Mouse (Mus musculus) neural tube, embryonic 13.5 days (tissue): ENCODE data around the gene Col6a3. TPM values are rescaled to one million over a fixed set of nuclear protein-coding genes. Genes with fewer than 3 reads are reported as not detected.

Experiments
- polyA plus RNA-seq: library from polyadenylated mRNA; unstranded; fragments of >200 nt; fragmentation: Nextera tagmentation; extraction: Ambion mirVana; gene quantifications from 2 replicates; pipeline ENCODE4 v1.2.1, GENCODE M21; 2015

Gene Col6a3
- polyA plus RNA-seq, 1 experiment from 2014 or later: 11.5 TPM

Other genes with a start within 250 kb of the Col6a3 start
- gene Cops8, start 241.0 kb downstream of the Col6a3 start, polyA plus RNA-seq: 158 and 164 TPM in 2 replicates
- gene Mlph, start 71.1 kb upstream of the Col6a3 start, polyA plus RNA-seq: 0.10 TPM in 1 of 2 replicates, not detected in the other
- gene Prlh, start 109.1 kb upstream of the Col6a3 start, polyA plus RNA-seq: not detected in 2 replicates
- gene Rab17, start 125.7 kb upstream of the Col6a3 start, polyA plus RNA-seq: 0.17 and 0.21 TPM in 2 replicates
- gene Lrrfip1, start 154.8 kb upstream of the Col6a3 start, polyA plus RNA-seq: 33.7 and 34.6 TPM in 2 replicates